Comparison of ENCODE assay signal across 8 mouse cellular contexts in the genomic region with DNA sequence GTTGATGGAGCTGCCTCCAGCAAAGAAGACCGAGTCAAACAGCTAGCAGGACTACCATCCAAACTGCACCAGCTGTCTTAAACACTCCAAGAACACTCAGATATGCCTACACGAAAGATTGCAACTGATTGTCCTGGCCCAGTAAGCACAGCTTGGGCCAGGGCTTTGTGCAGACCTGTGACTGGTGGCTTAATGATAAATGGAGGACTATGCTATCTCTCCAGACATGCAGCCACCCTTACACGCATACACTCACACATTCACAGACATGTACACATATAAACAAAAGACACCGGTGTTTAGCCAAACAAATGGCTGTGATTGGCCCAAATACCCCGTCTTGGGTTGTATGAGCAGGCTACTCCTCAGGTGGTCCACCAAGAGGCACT. TPM values are rescaled to one million over a fixed set of nuclear protein-coding genes. Genes with fewer than 3 reads are reported as not detected.
DNase-seq lines count a peak whose midpoint lies in the region; ATAC-seq and TF ChIP-seq lines count a peak whose summit lies in the region.

No protein-coding gene starts in this region.

- peak overlapping the region; percentile 90 for H3K27ac ChIP-seq in left cerebral cortex, adult 2 months
- H3K27ac ChIP-seq in embryonic facial prominence, embryonic 12.5 days = no peak overlapping the region
- H3K27ac ChIP-seq in intestine, embryonic 16.5 days (ENCODE audit: low read length) = peak overlapping the region; percentile 14

- no peak for TF ChIP-seq CTCF in left cerebral cortex, adult 2 months (IDR thresholded peaks at IDR 0.05)

- no peak overlapping the region for H3ac ChIP-seq in myocyte (ENCODE audit: control insufficient read depth, insufficient read length)

- H3K27me3 ChIP-seq in embryonic facial prominence, embryonic 12.5 days = no peaks in the 10 kb centered on the region
- H3K27me3 ChIP-seq in intestine, embryonic 16.5 days (replicated peaks; ENCODE audit: control insufficient read depth, insufficient read depth, low read length) = no peaks in the 10 kb centered on the region
- no peaks in the 10 kb centered on the region for H3K27me3 ChIP-seq in myocyte (ENCODE audit: control insufficient read depth, insufficient read depth, insufficient read length)

- no peak for DNase-seq in left cerebral cortex, adult 2 months (ENCODE audit: extremely low spot score in 1 of 2, low spot score in 2 of 2)
- DNase-seq in left cerebral cortex, postnatal 36 days (ENCODE audit: low spot score in 2 of 2) = no peak
- no peak for DNase-seq in testis, postnatal 14 days (ENCODE audit: low spot score)
- DNase-seq in layer of hippocampus, adult 18-20 months (ENCODE audit: low spot score in 2 of 2) = no peak
- DNase-seq in left cerebral cortex, postnatal 10 days (ENCODE audit: extremely low spot score in 1 of 2, low spot score in 2 of 2) = no peak

- H3K9me3 ChIP-seq in embryonic facial prominence, embryonic 12.5 days = no peaks in the 10 kb centered on the region
- no peaks in the 10 kb centered on the region for H3K9me3 ChIP-seq in intestine, embryonic 16.5 days (ENCODE audit: control insufficient read depth, low read length)

- peak overlapping the region; percentile 97 for H3K9ac ChIP-seq in embryonic facial prominence, embryonic 12.5 days
- H3K9ac ChIP-seq in intestine, embryonic 16.5 days (ENCODE audit: low read depth, low read length) = peak overlapping the region; percentile 98

- peak overlapping the region; percentile 68 for H3K4me2 ChIP-seq in embryonic facial prominence, embryonic 12.5 days (replicated peaks)
- peak overlapping the region; percentile 61 for H3K4me2 ChIP-seq in intestine, embryonic 16.5 days (ENCODE audit: low read depth, low read length)
- peak overlapping the region; percentile 95 for H3K4me2 ChIP-seq in myocyte (ENCODE audit: low read depth)

- H3K79me2 ChIP-seq in myocyte (ENCODE audit: control insufficient read depth, insufficient read depth) = peaks cover 19% of the 10 kb centered on the region

- intact Hi-C loops in left cerebral cortex, adult 2 months (cut with DNase I) = no loop called here
- intact Hi-C loops in left cerebral cortex, postnatal 36 days (cut with DNase I) = no loop called here
- intact Hi-C loops in left cerebral cortex, postnatal 10 days (cut with DNase I) = no loop called here

- no peak for TF ChIP-seq POLR2A in myocyte (IDR thresholded peaks at IDR 0.05; ENCODE audit: insufficient read length, low read depth)

- WGBS in embryonic facial prominence, embryonic 12.5 days = 51% methylated on average over 5 of the region's 5 CpGs
- 47% methylated on average over 5 of the region's 5 CpGs for WGBS in intestine, embryonic 16.5 days

- H3K4me1 ChIP-seq in embryonic facial prominence, embryonic 12.5 days = peaks cover 18% of the 10 kb centered on the region
- peaks cover 8% of the 10 kb centered on the region for H3K4me1 ChIP-seq in intestine, embryonic 16.5 days (ENCODE audit: control insufficient read depth, insufficient read depth, low read length)

- no peak for ATAC-seq in embryonic facial prominence, embryonic 12.5 days (ENCODE audit: insufficient number of reproducible peaks, insufficient read depth, low FRiP score, low TSS enrichment)
- ATAC-seq in intestine, embryonic 16.5 days = peak; percentile 12

- peak overlapping the region; percentile 74 for H3K4me3 ChIP-seq in left cerebral cortex, adult 2 months
- peak overlapping the region; percentile 99 for H3K4me3 ChIP-seq in embryonic facial prominence, embryonic 12.5 days
- H3K4me3 ChIP-seq in intestine, embryonic 16.5 days (ENCODE audit: low read length) = peak overlapping the region; percentile 94
- H3K4me3 ChIP-seq in myocyte = peak overlapping the region; percentile 60

- peaks cover 4% of the 10 kb centered on the region for H3K36me3 ChIP-seq in embryonic facial prominence, embryonic 12.5 days
- peaks cover 4% of the 10 kb centered on the region; the same call in 1 of the 2 replicates for H3K36me3 ChIP-seq in intestine, embryonic 16.5 days (ENCODE audit: control insufficient read depth, insufficient read depth, low read length)
- H3K36me3 ChIP-seq in myocyte (ENCODE audit: control insufficient read depth, insufficient read depth) = peaks cover 2% of the 10 kb centered on the region

TF ChIP-seq in myocyte, 11 proteins besides CTCF, POLR2A, EP300 and RAD21:
- TF ChIP-seq MYOD1 (IDR thresholded peaks at IDR 0.05; ENCODE audit: control insufficient read depth in 1 of 3, insufficient read length in 2 of 3, low read depth in 2 of 3) = no peak
- no peak for TF ChIP-seq REST (IDR thresholded peaks at IDR 0.05; ENCODE audit: insufficient read depth, insufficient read length)
- no peak for TF ChIP-seq MYOG (IDR thresholded peaks at IDR 0.05; ENCODE audit: control insufficient read depth in 1 of 3, insufficient read depth in 1 of 3, insufficient read length in 2 of 3, low read depth in 2 of 3)
- no peak for TF ChIP-seq POLR2AphosphoS2 (IDR thresholded peaks at IDR 0.05; ENCODE audit: insufficient read length, low read depth)
- TF ChIP-seq SRF (IDR thresholded peaks at IDR 0.05; ENCODE audit: control insufficient read depth, insufficient read length, low read depth) = no peak
- no peak for TF ChIP-seq MAX (IDR thresholded peaks at IDR 0.05; ENCODE audit: low read depth)
- no peak for TF ChIP-seq CEBPB (IDR thresholded peaks at IDR 0.05; ENCODE audit: insufficient read depth, poor library complexity, severe bottlenecking)
- TF ChIP-seq USF1 (IDR thresholded peaks at IDR 0.05; ENCODE audit: low read depth) = no peak
- TF ChIP-seq TCF12 (IDR thresholded peaks at IDR 0.05; ENCODE audit: insufficient read depth, poor library complexity, severe bottlenecking) = no peak
- TF ChIP-seq E2F4 (IDR thresholded peaks at IDR 0.05; ENCODE audit: insufficient read depth) = no peak
- no peak for TF ChIP-seq TCF3 (IDR thresholded peaks at IDR 0.05; ENCODE audit: insufficient read length, low read depth)

RNA-seq across cellular contexts. Expression of a gene that starts 0.8 kb away (rescaled TPM):
- total RNA-seq in left cerebral cortex, adult 2 months (2021) = 10 to 100 TPM; 35.7 to 35.8 TPM
- total RNA-seq in left cerebral cortex, postnatal 36 days (2021) = 10 to 100 TPM; 35.8 to 42.8 TPM
- 41.1 and 42.1 TPM in 2 replicates for polyA plus RNA-seq in embryonic facial prominence, embryonic 12.5 days (2016; fragmentation: Nextera tagmentation; extraction: Ambion mirVana)
- 26.6 and 27.4 TPM in 2 replicates for polyA plus RNA-seq in intestine, embryonic 16.5 days (2015; fragmentation: Nextera tagmentation; extraction: Ambion mirVana)
- polyA plus RNA-seq in myocyte (2012; fragmentation: generic; extraction: Trizol) = 25.2 TPM
- total RNA-seq in layer of hippocampus, adult 18-20 months (2021) = 10 to 100 TPM; 35.7 to 40.0 TPM
- 10 to 100 TPM; 34.5 to 35.1 TPM for total RNA-seq in left cerebral cortex, postnatal 10 days (2021)

RNA-seq across cellular contexts. Expression of a gene that starts 25.5 kb away (rescaled TPM):
- 10 to 100 TPM; 30.7 to 33.5 TPM for total RNA-seq in left cerebral cortex, adult 2 months (2021)
- 10 to 100 TPM; 29.6 to 33.9 TPM for total RNA-seq in left cerebral cortex, postnatal 36 days (2021)
- polyA plus RNA-seq in embryonic facial prominence, embryonic 12.5 days (2016; fragmentation: Nextera tagmentation; extraction: Ambion mirVana) = 81.6 and 86.2 TPM in 2 replicates
- 53.0 and 56.9 TPM in 2 replicates for polyA plus RNA-seq in intestine, embryonic 16.5 days (2015; fragmentation: Nextera tagmentation; extraction: Ambion mirVana)
- 26.6 TPM for polyA plus RNA-seq in myocyte (2012; fragmentation: generic; extraction: Trizol)
- 10 to 100 TPM; 30.6 to 32.9 TPM for total RNA-seq in layer of hippocampus, adult 18-20 months (2021)
- total RNA-seq in left cerebral cortex, postnatal 10 days (2021) = 10 to 100 TPM; 38.1 to 43.6 TPM

RNA-seq across cellular contexts. Expression of a gene that starts 25.8 kb away (rescaled TPM):
- total RNA-seq in left cerebral cortex, adult 2 months (2021) = 10 to 100 TPM; 17.6 to 19.2 TPM
- 10 to 100 TPM; 18.1 to 24.5 TPM for total RNA-seq in left cerebral cortex, postnatal 36 days (2021)
- 10.8 and 10.9 TPM in 2 replicates for polyA plus RNA-seq in embryonic facial prominence, embryonic 12.5 days (2016; fragmentation: Nextera tagmentation; extraction: Ambion mirVana)
- polyA plus RNA-seq in intestine, embryonic 16.5 days (2015; fragmentation: Nextera tagmentation; extraction: Ambion mirVana) = 8.5 and 9.3 TPM in 2 replicates
- polyA plus RNA-seq in myocyte (2012; fragmentation: generic; extraction: Trizol) = 11.6 TPM
- 10 to 100 TPM; 16.7 to 18.2 TPM for total RNA-seq in layer of hippocampus, adult 18-20 months (2021)
- total RNA-seq in left cerebral cortex, postnatal 10 days (2021) = 10 to 100 TPM; 26.0 to 27.1 TPM

RNA-seq across cellular contexts. Expression of a gene that starts 41.6 kb away (rescaled TPM):
- 1 to 10 TPM; 7.6 to 9.2 TPM for total RNA-seq in left cerebral cortex, adult 2 months (2021)
- total RNA-seq in left cerebral cortex, postnatal 36 days (2021) = 1 to 10 TPM; 8.5 to 9.8 TPM
- 3.0 and 3.5 TPM in 2 replicates for polyA plus RNA-seq in embryonic facial prominence, embryonic 12.5 days (2016; fragmentation: Nextera tagmentation; extraction: Ambion mirVana)
- polyA plus RNA-seq in intestine, embryonic 16.5 days (2015; fragmentation: Nextera tagmentation; extraction: Ambion mirVana) = 7.7 and 9.2 TPM in 2 replicates
- not detected for polyA plus RNA-seq in myocyte (2012; fragmentation: generic; extraction: Trizol)
- total RNA-seq in layer of hippocampus, adult 18-20 months (2021) = 1 to 10 TPM; 6.4 TPM
- total RNA-seq in left cerebral cortex, postnatal 10 days (2021) = 10 to 100 TPM; 10.1 to 11.0 TPM
